In the genomic region with DNA sequence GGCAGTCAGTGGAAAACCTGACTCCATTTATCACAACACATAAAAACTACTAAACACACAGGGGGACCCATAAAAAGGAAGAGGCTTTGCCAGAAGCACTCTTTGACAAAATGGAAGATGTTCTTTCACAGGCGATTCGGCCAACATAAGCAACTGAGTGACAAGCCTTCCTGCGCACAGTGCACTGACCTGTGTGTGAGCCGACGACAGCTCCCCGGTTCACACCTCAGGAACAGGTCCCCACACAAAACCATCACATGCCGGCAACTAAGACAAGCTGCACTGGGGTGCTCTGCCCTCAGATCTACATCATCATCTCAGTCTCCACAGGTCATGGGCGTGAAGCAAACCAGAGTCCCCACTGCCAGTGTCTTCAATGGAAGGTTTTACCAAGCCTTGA, we compare ENCODE assay signal across 24 mouse cellular contexts.
"Had no signal": no experiment of that assay in that cellular context is flagged by ENCODE, and none has a peak within 500 bp of the region (broad histone marks: within the 10 kb centered on the region; RNA-seq: fewer than 3 reads in every experiment).

No protein-coding gene starts in this region.

- H3K4me3 ChIP-seq: gastrocnemius, adult 2 months; heart, embryonic 10.5 days; heart, embryonic 12.5 days; hindbrain, embryonic 10.5 days; hindbrain, embryonic 12.5 days; intestine, embryonic 15.5 days; layer of hippocampus, adult 2 months; left cerebral cortex, adult 2 months; liver, embryonic 13.5 days had no signal

- H3K9ac ChIP-seq: heart, embryonic 12.5 days; hindbrain, embryonic 12.5 days; hindbrain, embryonic 14.5 days; intestine, embryonic 15.5 days; liver, embryonic 13.5 days had no signal

- H3K27ac ChIP-seq: gastrocnemius, adult 2 months; heart, embryonic 10.5 days; hindbrain, embryonic 10.5 days; hindbrain, embryonic 12.5 days; hindbrain, embryonic 14.5 days; intestine, embryonic 15.5 days; layer of hippocampus, adult 2 months; left cerebral cortex, adult 2 months; liver, embryonic 13.5 days had no signal

- ATAC-seq: hindbrain, embryonic 16.5 days; inflammation-experienced regulatory T-cells, adult 6 months; intestine, embryonic 15.5 days; intestine, postnatal 0 days had no signal

- H3K9me3 ChIP-seq: heart, embryonic 10.5 days; heart, embryonic 12.5 days; hindbrain, embryonic 10.5 days; hindbrain, embryonic 12.5 days; intestine, embryonic 15.5 days; liver, embryonic 13.5 days had no signal

- H3K4me2 ChIP-seq: heart, embryonic 12.5 days; hindbrain, embryonic 12.5 days; hindbrain, embryonic 14.5 days; intestine, embryonic 15.5 days; liver, embryonic 11.5 days; liver, embryonic 13.5 days had no signal

- H3K27me3 ChIP-seq: heart, embryonic 12.5 days; hindbrain, embryonic 12.5 days; intestine, embryonic 15.5 days; liver, embryonic 13.5 days had no signal

- DNase-seq: gastrocnemius, adult 2 months; gastrocnemius, postnatal 10 days; gastrocnemius, postnatal 25 days; heart, postnatal 10 days; heart, postnatal 4 days; kidney, adult 18-20 months; kidney, adult 8-10 months; kidney, postnatal 10 days; kidney, postnatal 25 days; kidney, postnatal 4 days; liver; liver, embryonic 13.5 days had no signal

- H3K4me1 ChIP-seq: intestine, embryonic 15.5 days; liver, embryonic 13.5 days had no signal

- H3K36me3 ChIP-seq: heart, embryonic 10.5 days; heart, embryonic 12.5 days; hindbrain, embryonic 10.5 days; hindbrain, embryonic 12.5 days; intestine, embryonic 15.5 days; liver, embryonic 13.5 days had no signal
